Mouse (Mus musculus) lung, embryonic 14.5 days (tissue): ENCODE measurements around the gene Evc. TPM values are rescaled to one million over a fixed set of nuclear protein-coding genes. Genes with fewer than 3 reads are reported as not detected.

Experiments used
- ATAC-seq: fragments of 200-750 bp; cut with Nextera tagmentation; 2 replicates; pipeline ENCODE4 v1.8.0; 2017; ENCODE audit warnings: mild to moderate bottlenecking, moderate TSS enrichment, moderate library complexity; ENCODE audit not compliant: insufficient read depth
- DNase-seq: peaks from one replicate; pipeline ENCODE4 v3.0.0-alpha.2; 2015
- H3K27ac ChIP-seq: fragments of 300-500 bp; sonication (generic); 2 replicates; pipeline ENCODE4 v1.5.1; 2014; ENCODE audit warnings: low read depth, mild to moderate bottlenecking, moderate library complexity
- H3K27me3 ChIP-seq: fragments of 300-500 bp; sonication (generic); 2 replicates; pipeline ENCODE4 v1.6.1; 2014; ENCODE audit warnings: low read length, control low read depth; ENCODE audit not compliant: insufficient read depth
- H3K36me3 ChIP-seq: fragments of 300-500 bp; sonication (generic); 2 replicates; pipeline ENCODE4 v1.6.1; 2014; ENCODE audit warnings: control low read depth; ENCODE audit not compliant: insufficient read depth
- H3K4me1 ChIP-seq: fragments of 300-500 bp; sonication (generic); 2 replicates; pipeline ENCODE4 v1.6.1; 2014; ENCODE audit warnings: antibody characterized with exemption, control low read depth; ENCODE audit not compliant: insufficient read depth
- H3K4me2 ChIP-seq: fragments of 300-500 bp; sonication (generic); 2 replicates; pipeline ENCODE4 v1.6.1; 2014; ENCODE audit warnings: mild to moderate bottlenecking
- H3K4me3 ChIP-seq: fragments of 300-500 bp; sonication (generic); 2 replicates; pipeline ENCODE4 v1.5.1; 2014; ENCODE audit warnings: low read depth, low read length
- H3K9ac ChIP-seq: fragments of 300-500 bp; sonication (generic); 2 replicates; pipeline ENCODE4 v1.6.1; 2014
- H3K9me3 ChIP-seq: fragments of 300-500 bp; sonication (generic); 2 replicates; pipeline ENCODE4 v1.6.1; 2016; ENCODE audit warnings: low read depth, low read length, control low read depth
- CTCF ChIP-seq: IDR thresholded peaks from 2 replicates; pipeline ENCODE4 v1.5.1; 2016; ENCODE audit warnings: antibody characterized with exemption, low read depth
- WGBS: fragments of 180-500 bp; shearing (Covaris S2); extraction: QIAGEN DNeasy Blood & Tissue Kit; methylation state at CpG from one replicate; pipeline ENCODE4 v1.1.7; 2014; 5-methylcytosine and 5-hydroxymethylcytosine counted together
- polyA plus RNA-seq: library from polyadenylated mRNA; unstranded; fragments of >200 nt; fragmentation: Nextera tagmentation; extraction: Ambion mirVana; gene quantifications from 2 replicates; pipeline ENCODE4 v1.2.1, GENCODE M21; 2014

The Evc gene
- polyA plus RNA-seq, 1 experiment from 2014 or later = 20.6 TPM

DNA sequence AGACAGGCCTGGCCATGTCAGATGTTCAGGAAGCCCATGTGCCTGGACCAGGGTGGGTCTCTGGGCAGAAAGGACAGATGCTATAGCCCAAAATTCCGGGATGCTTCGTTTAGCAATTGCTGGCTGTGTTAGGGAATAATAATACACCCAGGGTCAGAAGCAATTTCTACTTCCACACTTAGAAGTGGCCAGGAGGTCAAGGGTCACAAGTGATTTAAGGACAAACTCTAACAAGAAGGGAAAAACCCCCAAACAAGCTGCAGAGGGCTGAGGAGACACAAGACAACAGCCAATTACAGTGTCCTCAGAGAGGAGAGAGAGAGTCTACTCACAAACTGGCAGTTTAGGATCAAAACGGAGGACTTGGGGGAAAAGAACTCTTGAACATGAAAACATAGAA is 1.6 kb downstream of the Evc start:
- H3K4me2 ChIP-seq = no peak overlapping the region; the same call in 1 of the 2 replicates
- H3K9ac ChIP-seq = no peak overlapping the region
- TF ChIP-seq CTCF = no peak
- no peak overlapping the region for H3K4me3 ChIP-seq
- H3K4me1 ChIP-seq = peaks cover 23% of the 10 kb centered on the region; the same call in 1 of the 2 replicates
- no peak overlapping the region for H3K27ac ChIP-seq
- 70% methylated on average over 3 of the region's 3 CpGs for WGBS
- H3K9me3 ChIP-seq = no peaks in the 10 kb centered on the region
- H3K36me3 ChIP-seq = peaks cover 12% of the 10 kb centered on the region; the same call in 1 of the 2 replicates
- no peak for ATAC-seq
- peak; percentile 14 for DNase-seq
- H3K27me3 ChIP-seq = no peaks in the 10 kb centered on the region

DNA sequence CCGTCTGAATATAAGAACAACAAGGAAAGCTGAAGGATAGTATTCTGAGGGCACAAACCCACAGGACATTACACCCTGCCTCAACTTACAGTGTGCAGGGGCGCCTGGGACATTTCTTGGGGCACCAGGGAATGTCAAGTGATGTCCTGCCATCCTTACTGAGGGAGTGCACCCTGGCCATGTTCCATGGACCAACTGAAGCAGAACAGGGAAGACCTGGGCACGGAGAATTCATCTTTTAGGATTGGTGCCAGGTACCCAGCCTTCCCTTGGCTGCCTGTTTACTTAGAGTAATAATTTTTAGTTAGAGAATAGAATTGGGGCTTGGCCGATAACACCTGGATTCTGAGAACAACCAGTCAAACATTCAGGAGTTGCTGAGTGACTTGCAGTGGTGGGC is 4.6 kb downstream of the Evc start:
- no peak for DNase-seq
- Histone ChIP-seq H3K4me3 (no peak overlapping the region), H3K9ac (no peak overlapping the region), H3K36me3 (peaks cover 23% of the 10 kb centered on the region; the same call in 1 of the 2 replicates), H3K27ac (no peak overlapping the region), H3K4me1 (peaks cover 10% of the 10 kb centered on the region; the same call in 1 of the 2 replicates), H3K27me3 (no peaks in the 10 kb centered on the region), H3K9me3 (no peaks in the 10 kb centered on the region), H3K4me2 (no peak overlapping the region)
- no peak for TF ChIP-seq CTCF
- no peak for ATAC-seq
- 75% methylated on average over 4 of the region's 4 CpGs for WGBS

- TF ChIP-seq CTCF = no peak
- Histone ChIP-seq H3K36me3 (peaks cover 30% of the 10 kb centered on the region; the same call in 1 of the 2 replicates), H3K4me2 (no peak overlapping the region), H3K27me3 (no peaks in the 10 kb centered on the region), H3K4me3 (no peak overlapping the region), H3K27ac (no peak overlapping the region), H3K9me3 (no peaks in the 10 kb centered on the region), H3K4me1 (peaks cover 8% of the 10 kb centered on the region; the same call in 1 of the 2 replicates), H3K9ac (no peak overlapping the region)
- 98% methylated on average over 2 of the region's 2 CpGs for WGBS
- ATAC-seq = no peak
- DNase-seq = no peak
These were observed 5.6 kb downstream of the Evc start for GRCm38 (mm10) chr5:37331133-37331505.

DNA sequence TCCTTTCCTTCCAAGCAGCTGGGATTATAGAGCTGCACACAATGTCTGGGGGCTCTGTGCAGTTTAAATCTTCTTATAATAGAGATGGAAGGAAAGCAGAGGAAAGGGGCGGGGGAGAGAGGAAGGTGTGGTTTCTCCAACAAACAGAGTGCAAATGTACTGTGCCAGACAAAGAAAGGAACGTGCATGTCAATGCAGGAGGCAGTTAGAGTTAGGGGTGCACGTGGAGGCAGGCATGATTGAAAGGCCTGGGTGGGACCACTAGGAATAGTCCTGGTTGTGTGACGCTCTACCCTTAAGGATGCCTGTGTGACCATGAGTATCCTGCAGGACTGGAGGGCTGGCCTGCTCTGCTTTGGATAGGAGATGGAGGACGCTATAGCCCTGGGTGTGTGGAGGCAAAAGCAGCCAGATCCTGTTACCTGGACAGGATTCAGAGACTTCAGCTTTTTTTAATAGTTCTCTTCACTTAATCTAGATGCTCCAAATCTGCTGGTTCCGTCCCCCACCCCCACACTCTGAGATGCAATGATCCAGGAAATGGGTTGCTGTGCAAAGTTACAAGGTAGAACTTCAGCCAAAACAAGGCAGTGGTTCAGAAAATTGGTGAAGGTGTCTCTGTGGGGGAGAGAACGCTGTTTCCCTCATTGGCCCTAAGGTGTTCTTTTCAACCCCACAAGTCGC is 6.1 kb downstream of the Evc start:
- ATAC-seq = no peak
- Histone ChIP-seq H3K27me3 (no peaks in the 10 kb centered on the region), H3K36me3 (peaks cover 35% of the 10 kb centered on the region; the same call in 1 of the 2 replicates), H3K4me3 (no peak overlapping the region), H3K9ac (no peak overlapping the region), H3K4me2 (no peak overlapping the region), H3K9me3 (no peaks in the 10 kb centered on the region), H3K4me1 (peaks cover 2% of the 10 kb centered on the region; the same call in 1 of the 2 replicates), H3K27ac (no peak overlapping the region)
- TF ChIP-seq CTCF = no peak
- 80% methylated on average over 8 of the region's 8 CpGs for WGBS
- no peak for DNase-seq

DNA sequence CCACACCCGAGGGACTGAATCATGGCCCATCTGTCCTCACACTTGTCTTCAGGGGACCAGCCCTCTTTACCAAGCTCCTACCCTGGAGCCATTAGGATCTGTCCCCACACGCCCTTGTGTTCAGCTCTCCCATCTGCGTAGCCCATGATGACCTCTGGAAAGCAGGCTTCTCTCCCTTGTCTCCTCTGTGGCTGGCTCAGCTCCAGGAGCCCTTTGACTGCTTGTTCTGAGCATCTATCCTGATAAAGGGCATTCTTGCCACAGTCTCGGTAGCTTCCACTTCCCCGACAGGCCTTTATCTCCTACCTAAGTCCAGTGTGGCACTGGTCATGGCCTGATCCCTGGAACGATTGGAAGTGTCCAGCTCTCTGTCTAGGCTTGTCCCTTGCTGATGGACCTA is 10.0 kb downstream of the Evc start:
- no peak for TF ChIP-seq CTCF
- H3K4me3 ChIP-seq = no peak overlapping the region
- ATAC-seq (no peak), DNase-seq (no peak)
- 75% methylated on average over 6 of the region's 6 CpGs for WGBS
- no peaks in the 10 kb centered on the region for H3K9me3 ChIP-seq
- no peak overlapping the region for H3K9ac ChIP-seq
- no peak overlapping the region for H3K4me2 ChIP-seq
- H3K27me3 ChIP-seq = no peaks in the 10 kb centered on the region
- H3K36me3 ChIP-seq = peaks cover 56% of the 10 kb centered on the region; the same call in 1 of the 2 replicates
- no peak overlapping the region for H3K27ac ChIP-seq
- H3K4me1 ChIP-seq = no peaks in the 10 kb centered on the region

DNA sequence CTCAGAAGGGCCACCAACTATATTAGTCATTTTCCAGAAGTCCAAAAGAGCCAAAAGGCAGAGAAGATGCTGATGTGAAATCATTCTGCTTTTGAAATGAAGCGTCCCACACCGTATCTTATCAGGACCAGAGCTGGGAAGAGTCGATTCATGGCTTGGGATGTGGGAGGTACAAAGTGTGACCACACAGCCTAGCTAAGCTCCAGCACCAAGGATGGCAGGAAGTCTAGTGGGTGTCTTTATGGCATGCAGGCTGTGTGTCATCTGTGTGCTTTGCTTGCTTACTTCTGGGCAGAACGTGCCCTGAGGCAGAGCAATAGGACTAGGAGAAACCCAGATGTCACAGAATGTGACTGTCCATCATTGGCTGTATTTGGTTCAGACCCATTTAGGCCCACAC is 15.9 kb downstream of the Evc start:
- no peak overlapping the region for H3K4me2 ChIP-seq
- WGBS = 83% methylated on average over 4 of the region's 4 CpGs
- no peak overlapping the region for H3K27ac ChIP-seq
- no peak overlapping the region for H3K4me3 ChIP-seq
- no peaks in the 10 kb centered on the region for H3K27me3 ChIP-seq
- ATAC-seq (no peak), DNase-seq (no peak)
- TF ChIP-seq CTCF = no peak
- no peaks in the 10 kb centered on the region for H3K4me1 ChIP-seq
- H3K36me3 ChIP-seq = peaks cover 65% of the 10 kb centered on the region
- no peaks in the 10 kb centered on the region for H3K9me3 ChIP-seq
- H3K9ac ChIP-seq = no peak overlapping the region

- no peaks in the 10 kb centered on the region for H3K9me3 ChIP-seq
- DNase-seq (peak; percentile 5), ATAC-seq (no peak)
- 66% methylated on average over 3 of the region's 3 CpGs for WGBS
- H3K36me3 ChIP-seq = peaks cover 65% of the 10 kb centered on the region
- no peak for TF ChIP-seq CTCF
- no peak overlapping the region for H3K4me3 ChIP-seq
- no peak overlapping the region for H3K9ac ChIP-seq
- H3K4me1 ChIP-seq = no peaks in the 10 kb centered on the region
- H3K4me2 ChIP-seq = no peak overlapping the region
- no peak overlapping the region for H3K27ac ChIP-seq
- no peaks in the 10 kb centered on the region for H3K27me3 ChIP-seq
These were observed 16.5 kb downstream of the Evc start for GRCm38 (mm10) chr5:37320174-37320573.
